Mouse (Mus musculus): Measurements from ENCODE around the gene Itgb4. TPM values are rescaled to one million over a fixed set of nuclear protein-coding genes. Genes with fewer than 3 reads are reported as not detected.
A peak's percentile ranks its signal among the peaks of the same experiment; 100 is the strongest.

The Itgb4 gene
- polyA plus RNA-seq, 1 experiment from 2014 or later = 2.1 TPM

- Histone ChIP-seq H3K36me3 (no peaks in the 10 kb centered on the region), H3K4me1 (peaks cover 23% of the 10 kb centered on the region), H3K27me3 (peaks cover 16% of the 10 kb centered on the region), H3K4me3 (peak overlapping the region; percentile 35), H3K27ac (no peak overlapping the region), H3K9ac (peak overlapping the region; percentile 50), H3K9me3 (replicated peaks) (no peaks in the 10 kb centered on the region), H3K4me2 (replicated peaks) (peak overlapping the region; percentile 65)
- ATAC-seq (ENCODE audit: low FRiP score) = no peak
- WGBS = 37% methylated on average over 8 of the region's 8 CpGs
These were observed 29.8 kb downstream of the Itgb4 start for GRCm38 (mm10) chr11:116004186-116004823.

- Histone ChIP-seq H3K9ac (peak overlapping the region; percentile 50), H3K4me2 (replicated peaks) (peak overlapping the region; percentile 65), H3K27ac (peak overlapping the region; percentile 35; the same call in 1 of the 2 replicates), H3K36me3 (0 out of 2 replicates have a peak, but pooled peaks cover 6% of the 10 kb centered on the region), H3K4me3 (peak overlapping the region; percentile 35), H3K27me3 (peaks cover 12% of the 10 kb centered on the region), H3K4me1 (peaks cover 20% of the 10 kb centered on the region), H3K9me3 (replicated peaks) (no peaks in the 10 kb centered on the region)
- ATAC-seq (ENCODE audit: low FRiP score) = peak; percentile 7; the same call in 1 of the 2 replicates
- 6% methylated on average over 54 of the region's 54 CpGs for WGBS
These were observed 30.6 kb downstream of the Itgb4 start for GRCm38 (mm10) chr11:116004840-116005700.

- H3K27ac ChIP-seq = no peak overlapping the region
- H3K4me2 ChIP-seq (replicated peaks) = peak overlapping the region; percentile 65; the same call in 1 of the 2 replicates
- peaks cover 9% of the 10 kb centered on the region; the same call in 1 of the 2 replicates for H3K27me3 ChIP-seq
- WGBS = 67% methylated on average over 9 of the region's 9 CpGs
- ATAC-seq (ENCODE audit: low FRiP score) = peak; percentile 46
- 0 out of 2 replicates have a peak, but pooled peaks cover 6% of the 10 kb centered on the region for H3K36me3 ChIP-seq
- no peak overlapping the region; the same call in 1 of the 2 replicates for H3K9ac ChIP-seq
- peaks cover 17% of the 10 kb centered on the region for H3K4me1 ChIP-seq
- no peak overlapping the region; the same call in 1 of the 2 replicates for H3K4me3 ChIP-seq
- no peaks in the 10 kb centered on the region for H3K9me3 ChIP-seq (replicated peaks)
These were observed 31.4 kb downstream of the Itgb4 start for GRCm38 (mm10) chr11:116005701-116006419.

- WGBS = 87% methylated on average over 28 of the region's 28 CpGs
- no peak overlapping the region for H3K27ac ChIP-seq
These were observed 32.8 kb downstream of the Itgb4 start for GRCm38 (mm10) chr11:116007095-116007850.

GRCm38 (mm10) chr11:116008411-116008810, 33.9 kb downstream of the Itgb4 start:
- Histone ChIP-seq H3K4me2 (replicated peaks) (no peak overlapping the region), H3K27me3 (peaks cover 11% of the 10 kb centered on the region), H3K4me3 (no peak overlapping the region), H3K27ac (no peak overlapping the region), H3K36me3 (0 out of 2 replicates have a peak, but pooled peaks cover 6% of the 10 kb centered on the region), H3K9me3 (replicated peaks) (no peaks in the 10 kb centered on the region), H3K4me1 (peaks cover 36% of the 10 kb centered on the region), H3K9ac (no peak overlapping the region)
- ATAC-seq (ENCODE audit: low FRiP score) = no peak
- 90% methylated on average over 11 of the region's 11 CpGs for WGBS

More at GRCm38 (mm10) chr11:116007095-116007850, 32.8 kb downstream of the Itgb4 start:
- peaks cover 9% of the 10 kb centered on the region; the same call in 1 of the 2 replicates for H3K27me3 ChIP-seq
- H3K4me3 ChIP-seq = no peak overlapping the region
- no peak for ATAC-seq (ENCODE audit: low FRiP score)
- H3K4me1 ChIP-seq = peaks cover 27% of the 10 kb centered on the region
- H3K9ac ChIP-seq = 0 out of 2 replicates have a peak overlapping the region, but pooled peaks have one; percentile 0
- H3K4me2 ChIP-seq (replicated peaks) = no peak overlapping the region
- H3K9me3 ChIP-seq (replicated peaks) = no peaks in the 10 kb centered on the region
- H3K36me3 ChIP-seq = 0 out of 2 replicates have a peak, but pooled peaks cover 6% of the 10 kb centered on the region

GRCm38 (mm10) chr11:116008832-116009375, 34.4 kb downstream of the Itgb4 start:
- ATAC-seq (ENCODE audit: low FRiP score) = no peak
- Histone ChIP-seq H3K4me1 (peaks cover 36% of the 10 kb centered on the region), H3K27ac (no peak overlapping the region), H3K36me3 (0 out of 2 replicates have a peak, but pooled peaks cover 6% of the 10 kb centered on the region), H3K9me3 (replicated peaks) (no peaks in the 10 kb centered on the region), H3K4me3 (no peak overlapping the region), H3K27me3 (peaks cover 11% of the 10 kb centered on the region), H3K4me2 (replicated peaks) (no peak overlapping the region), H3K9ac (no peak overlapping the region)
- WGBS = 79% methylated on average over 13 of the region's 13 CpGs

- Histone ChIP-seq H3K27me3 (peaks cover 11% of the 10 kb centered on the region), H3K36me3 (0 out of 2 replicates have a peak, but pooled peaks cover 6% of the 10 kb centered on the region), H3K9me3 (replicated peaks) (no peaks in the 10 kb centered on the region), H3K4me1 (peaks cover 34% of the 10 kb centered on the region), H3K27ac (no peak overlapping the region), H3K4me2 (replicated peaks) (no peak overlapping the region), H3K4me3 (no peak overlapping the region), H3K9ac (no peak overlapping the region)
- no peak for ATAC-seq (ENCODE audit: low FRiP score)
- WGBS = 87% methylated on average over 11 of the region's 11 CpGs
These were observed 35.2 kb downstream of the Itgb4 start for GRCm38 (mm10) chr11:116009661-116010060.

GRCm38 (mm10) chr11:116010146-116010545, 35.6 kb downstream of the Itgb4 start:
- Histone ChIP-seq H3K4me2 (replicated peaks) (no peak overlapping the region), H3K4me1 (peaks cover 29% of the 10 kb centered on the region), H3K4me3 (no peak overlapping the region), H3K27ac (no peak overlapping the region), H3K36me3 (0 out of 2 replicates have a peak, but pooled peaks cover 6% of the 10 kb centered on the region), H3K9ac (no peak overlapping the region), H3K27me3 (peaks cover 10% of the 10 kb centered on the region), H3K9me3 (replicated peaks) (no peaks in the 10 kb centered on the region)
- 96% methylated on average over 8 of the region's 8 CpGs for WGBS
- no peak for ATAC-seq (ENCODE audit: low FRiP score)

- H3K4me3 ChIP-seq = no peak overlapping the region
- peaks cover 21% of the 10 kb centered on the region for H3K4me1 ChIP-seq
- H3K36me3 ChIP-seq = 0 out of 2 replicates have a peak, but pooled peaks cover 6% of the 10 kb centered on the region
- no peak overlapping the region for H3K4me2 ChIP-seq (replicated peaks)
- ATAC-seq (ENCODE audit: low FRiP score) = no peak
- whole genome bisulfite sequencing = 85% methylated on average over 5 of the region's 5 CpGs
- no peak overlapping the region for H3K27ac ChIP-seq
- peaks cover 2% of the 10 kb centered on the region; the same call in 1 of the 2 replicates for H3K27me3 ChIP-seq
- no peaks in the 10 kb centered on the region for H3K9me3 ChIP-seq (replicated peaks)
- H3K9ac ChIP-seq = no peak overlapping the region
These were observed 36.4 kb downstream of the Itgb4 start for GRCm38 (mm10) chr11:116010948-116011347.

GRCm38 (mm10) chr11:116011529-116012261, 37.2 kb downstream of the Itgb4 start:
- peak overlapping the region; percentile 55 for H3K4me3 ChIP-seq
- peak overlapping the region; percentile 72 for H3K27ac ChIP-seq
- no peak; the same call in 1 of the 2 replicates for ATAC-seq (ENCODE audit: low FRiP score)
- H3K9me3 ChIP-seq (replicated peaks) = no peaks in the 10 kb centered on the region
- WGBS = 19% methylated on average over 14 of the region's 14 CpGs
- H3K36me3 ChIP-seq = 0 out of 2 replicates have a peak, but pooled peaks cover 6% of the 10 kb centered on the region
- peaks cover 2% of the 10 kb centered on the region; the same call in 1 of the 2 replicates for H3K27me3 ChIP-seq
- peak overlapping the region; percentile 77 for H3K9ac ChIP-seq
- peak overlapping the region; percentile 85 for H3K4me2 ChIP-seq (replicated peaks)
- peaks cover 19% of the 10 kb centered on the region for H3K4me1 ChIP-seq
